Mouse (Mus musculus): Measurements from ENCODE around the gene Rps3a1. TPM values are rescaled to one million over a fixed set of nuclear protein-coding genes. Genes with fewer than 3 reads are reported as not detected.

Gene Rps3a1
- total and polyA plus RNA-seq, 2 experiments, result 94.6 to 646 TPM

GRCm38 (mm10) chr3:86168841-86169425 is 26.4 kb upstream of the Rps3a1 start:
- WGBS, result 74% methylated on average over 8 of the region's 8 CpGs
- H3K4me1 ChIP-seq (ENCODE audit: control insufficient read depth, insufficient read depth, low read length), result no peaks in the 10 kb centered on the region
- no peak overlapping the region for H3K9ac ChIP-seq (ENCODE audit: low read depth, low read length)
- no peaks in the 10 kb centered on the region for H3K27me3 ChIP-seq (ENCODE audit: control insufficient read depth, insufficient read depth, low read length)
- H3K27ac ChIP-seq (replicated peaks; ENCODE audit: insufficient read depth, low read depth, low read length), result no peak overlapping the region
- no peak for TF ChIP-seq POLR2A (IDR thresholded peaks at IDR 0.05; ENCODE audit: extremely low read depth, insufficient read depth, low read length)
- no peak for TF ChIP-seq CTCF (IDR thresholded peaks at IDR 0.05; ENCODE audit: low read depth, low read length)
- H3K36me3 ChIP-seq (ENCODE audit: control insufficient read depth, insufficient read depth, low read length), result no peaks in the 10 kb centered on the region
- no peak overlapping the region for H3K4me3 ChIP-seq (ENCODE audit: insufficient read depth, low read depth, low read length)
- DNase-seq (ENCODE audit: extremely low read depth, low read depth, low spot score), result no peak
- no peaks in the 10 kb centered on the region for H3K79me2 ChIP-seq (ENCODE audit: control insufficient read depth, insufficient read depth, low read length)

- Histone ChIP-seq H3K79me2 (ENCODE audit: control insufficient read depth, insufficient read depth, low read length) (no peaks in the 10 kb centered on the region), H3K27me3 (ENCODE audit: control insufficient read depth, insufficient read depth, low read length) (no peaks in the 10 kb centered on the region), H3K9ac (ENCODE audit: low read depth, low read length) (no peak overlapping the region), H3K4me1 (ENCODE audit: control insufficient read depth, insufficient read depth, low read length) (no peaks in the 10 kb centered on the region), H3K4me3 (ENCODE audit: insufficient read depth, low read depth, low read length) (no peak overlapping the region), H3K36me3 (ENCODE audit: control insufficient read depth, insufficient read depth, low read length) (no peaks in the 10 kb centered on the region), H3K27ac (replicated peaks; ENCODE audit: insufficient read depth, low read depth, low read length) (no peak overlapping the region)
- 86% methylated on average over 9 of the region's 9 CpGs for WGBS
- no peak for DNase-seq (ENCODE audit: extremely low read depth, low read depth, low spot score)
- no peak for TF ChIP-seq CTCF (IDR thresholded peaks at IDR 0.05; ENCODE audit: low read depth, low read length)
- no peak for TF ChIP-seq POLR2A (IDR thresholded peaks at IDR 0.05; ENCODE audit: extremely low read depth, insufficient read depth, low read length)
Measured at GRCm38 (mm10) chr3:86149521-86149920, 7.0 kb upstream of the Rps3a1 start.

DNA sequence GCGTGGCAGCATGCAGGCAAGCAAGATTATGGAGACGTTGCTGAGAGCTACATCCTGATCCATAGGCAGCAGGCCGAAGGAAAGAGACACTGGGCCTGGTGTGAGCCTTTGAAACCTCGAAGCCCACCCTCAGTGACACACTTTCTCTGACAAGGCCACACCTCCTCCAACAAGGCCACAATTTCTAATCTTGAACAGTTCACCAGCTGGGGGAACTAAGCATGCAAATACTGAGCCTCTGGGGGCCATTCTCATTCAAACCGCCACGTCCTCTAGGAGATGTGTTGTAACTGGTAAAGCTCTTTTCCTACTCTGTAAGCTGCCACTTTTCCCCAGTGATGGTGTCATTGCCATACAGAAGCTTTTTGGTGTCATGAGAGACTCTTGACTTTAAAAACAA is 6.6 kb upstream of the Rps3a1 start:
- no peaks in the 10 kb centered on the region for H3K27me3 ChIP-seq (ENCODE audit: control insufficient read depth, insufficient read depth, low read length)
- no peak overlapping the region for H3K27ac ChIP-seq (replicated peaks; ENCODE audit: insufficient read depth, low read depth, low read length)
- H3K79me2 ChIP-seq (ENCODE audit: control insufficient read depth, insufficient read depth, low read length), result no peaks in the 10 kb centered on the region
- no peaks in the 10 kb centered on the region for H3K36me3 ChIP-seq (ENCODE audit: control insufficient read depth, insufficient read depth, low read length)
- no peak overlapping the region for H3K4me3 ChIP-seq (ENCODE audit: insufficient read depth, low read depth, low read length)
- 92% methylated on average over 6 of the region's 6 CpGs for WGBS
- no peaks in the 10 kb centered on the region for H3K4me1 ChIP-seq (ENCODE audit: control insufficient read depth, insufficient read depth, low read length)
- no peak for DNase-seq (ENCODE audit: extremely low read depth, low read depth, low spot score)
- no peak overlapping the region for H3K9ac ChIP-seq (ENCODE audit: low read depth, low read length)
- no peak for TF ChIP-seq POLR2A (IDR thresholded peaks at IDR 0.05; ENCODE audit: extremely low read depth, insufficient read depth, low read length)
- TF ChIP-seq CTCF (IDR thresholded peaks at IDR 0.05; ENCODE audit: low read depth, low read length), result no peak

- H3K4me3 ChIP-seq (ENCODE audit: insufficient read depth, low read depth, low read length), result no peak overlapping the region
- no peak overlapping the region for H3K27ac ChIP-seq (replicated peaks; ENCODE audit: insufficient read depth, low read depth, low read length)
- peaks cover 3% of the 10 kb centered on the region; the same call in 1 of the 2 replicates for H3K4me1 ChIP-seq (ENCODE audit: control insufficient read depth, insufficient read depth, low read length)
- TF ChIP-seq CTCF (IDR thresholded peaks at IDR 0.05; ENCODE audit: low read depth, low read length) (no peak), POLR2A (IDR thresholded peaks at IDR 0.05; ENCODE audit: extremely low read depth, insufficient read depth, low read length) (no peak)
- H3K27me3 ChIP-seq (ENCODE audit: control insufficient read depth, insufficient read depth, low read length), result no peaks in the 10 kb centered on the region
- peaks cover 10% of the 10 kb centered on the region; the same call in 1 of the 2 replicates for H3K79me2 ChIP-seq (ENCODE audit: control insufficient read depth, insufficient read depth, low read length)
- 90% methylated on average over 6 of the region's 6 CpGs for WGBS
- H3K36me3 ChIP-seq (ENCODE audit: control insufficient read depth, insufficient read depth, low read length), result peaks cover 22% of the 10 kb centered on the region
- H3K9ac ChIP-seq (ENCODE audit: low read depth, low read length), result no peak overlapping the region
- no peak for DNase-seq (ENCODE audit: extremely low read depth, low read depth, low spot score)
Measured at GRCm38 (mm10) chr3:86143343-86143742, 841 bp upstream of the Rps3a1 start.

DNA sequence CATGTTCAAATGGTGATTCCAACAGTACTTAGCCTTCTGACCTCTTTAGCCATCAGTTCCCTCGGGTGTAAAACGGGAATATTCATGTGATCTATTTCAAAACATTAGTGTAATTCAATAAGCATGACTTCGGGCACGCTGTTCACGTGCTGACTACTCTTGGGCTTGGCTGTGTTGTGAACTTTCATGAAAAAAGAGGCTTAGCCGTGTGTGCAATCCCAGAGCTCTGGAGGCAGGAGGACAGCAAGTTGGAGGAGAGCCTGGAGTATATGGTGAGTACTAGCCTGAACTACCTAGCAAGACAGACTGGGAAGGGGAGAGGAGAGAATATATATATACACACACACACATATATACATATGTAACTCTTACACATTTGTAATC is 424 bp upstream of the Rps3a1 start:
- TF ChIP-seq CTCF (IDR thresholded peaks at IDR 0.05; ENCODE audit: low read depth, low read length) (no peak), POLR2A (IDR thresholded peaks at IDR 0.05; ENCODE audit: extremely low read depth, insufficient read depth, low read length) (no peak)
- peaks cover 26% of the 10 kb centered on the region for H3K36me3 ChIP-seq (ENCODE audit: control insufficient read depth, insufficient read depth, low read length)
- DNase-seq (ENCODE audit: extremely low read depth, low read depth, low spot score), result no peak
- H3K27ac ChIP-seq (replicated peaks; ENCODE audit: insufficient read depth, low read depth, low read length), result no peak overlapping the region
- H3K4me1 ChIP-seq (ENCODE audit: control insufficient read depth, insufficient read depth, low read length), result peaks cover 3% of the 10 kb centered on the region; the same call in 1 of the 2 replicates
- no peak overlapping the region for H3K9ac ChIP-seq (ENCODE audit: low read depth, low read length)
- no peak overlapping the region for H3K4me3 ChIP-seq (ENCODE audit: insufficient read depth, low read depth, low read length)
- H3K79me2 ChIP-seq (ENCODE audit: control insufficient read depth, insufficient read depth, low read length), result peaks cover 10% of the 10 kb centered on the region; the same call in 1 of the 2 replicates
- 40% methylated on average over 6 of the region's 6 CpGs for WGBS
- H3K27me3 ChIP-seq (ENCODE audit: control insufficient read depth, insufficient read depth, low read length), result no peaks in the 10 kb centered on the region

DNA sequence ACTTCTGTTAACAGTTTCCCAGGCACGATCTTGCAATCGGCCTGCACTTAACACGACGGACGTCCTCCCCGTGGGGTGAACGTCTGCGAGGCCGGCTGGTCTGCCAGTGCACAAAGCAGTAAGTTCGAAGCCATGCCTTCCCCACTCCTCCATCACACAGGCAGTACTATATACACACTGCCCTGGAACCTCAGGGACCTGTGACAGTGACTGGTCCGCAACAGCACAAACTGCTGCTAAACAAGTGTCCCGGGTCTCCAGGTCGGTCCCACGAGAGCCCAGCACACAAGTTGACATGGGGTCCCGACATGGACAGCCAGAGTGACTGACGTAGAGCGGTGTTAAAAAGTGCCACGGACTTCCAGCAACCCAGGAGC is 628 bp downstream of the Rps3a1 start:
- Histone ChIP-seq H3K79me2 (ENCODE audit: control insufficient read depth, insufficient read depth, low read length) (peaks cover 10% of the 10 kb centered on the region; the same call in 1 of the 2 replicates), H3K27ac (replicated peaks; ENCODE audit: insufficient read depth, low read depth, low read length) (peak overlapping the region; percentile 35), H3K36me3 (ENCODE audit: control insufficient read depth, insufficient read depth, low read length) (peaks cover 32% of the 10 kb centered on the region), H3K27me3 (ENCODE audit: control insufficient read depth, insufficient read depth, low read length) (no peaks in the 10 kb centered on the region), H3K4me3 (ENCODE audit: insufficient read depth, low read depth, low read length) (peak overlapping the region; percentile 92), H3K4me1 (ENCODE audit: control insufficient read depth, insufficient read depth, low read length) (peaks cover 3% of the 10 kb centered on the region; the same call in 1 of the 2 replicates), H3K9ac (ENCODE audit: low read depth, low read length) (peak overlapping the region; percentile 95)
- TF ChIP-seq CTCF (IDR thresholded peaks at IDR 0.05; ENCODE audit: low read depth, low read length) (no peak), POLR2A (IDR thresholded peaks at IDR 0.05; ENCODE audit: extremely low read depth, insufficient read depth, low read length) (no peak)
- peak; percentile 24 for DNase-seq (ENCODE audit: extremely low read depth, low read depth, low spot score)
- under 1% methylated on average over 18 of the region's 18 CpGs for WGBS

All from liver, adult 2 months (tissue).